Mouse (Mus musculus): ENCODE measurements around the gene Nrxn2.

DNA sequence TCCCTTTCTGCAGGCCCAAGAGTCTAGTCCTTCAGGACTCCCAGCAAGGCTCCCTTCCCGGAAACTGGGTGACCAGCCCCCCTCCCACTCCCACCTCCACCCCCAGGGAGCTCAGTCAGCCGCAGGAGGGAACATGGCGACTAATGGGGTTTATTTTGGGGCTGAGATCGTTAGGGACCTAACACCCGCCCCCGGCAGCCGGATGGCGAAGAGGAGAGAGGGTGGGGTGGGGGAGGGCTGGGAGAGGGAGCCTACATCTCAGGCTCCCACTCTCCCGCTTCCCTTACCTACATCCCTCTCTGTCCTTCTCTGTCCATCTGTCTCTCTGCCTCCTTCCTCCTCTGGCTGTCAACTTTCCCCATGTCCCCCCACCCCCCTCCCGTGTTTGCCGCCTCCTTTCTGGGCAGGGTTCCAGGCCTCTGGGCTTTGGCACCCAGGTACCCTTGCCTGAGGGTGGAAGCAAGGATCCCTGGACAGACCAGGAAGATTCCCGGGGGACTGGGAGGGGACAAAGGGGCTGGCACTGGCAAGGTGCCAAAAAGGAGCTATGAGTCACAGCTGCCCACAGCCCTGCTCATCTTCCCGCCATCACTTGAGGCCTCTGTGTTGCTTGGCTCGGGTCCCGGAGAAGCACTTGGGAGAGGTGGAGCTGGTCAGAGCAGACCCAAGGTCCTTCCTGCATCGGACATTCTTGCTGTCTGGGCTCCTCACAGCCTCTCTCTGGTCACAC is 85.6 kb downstream of the Nrxn2 start:
- TF ChIP-seq CTCF (IDR thresholded peaks at IDR 0.05; ENCODE audit: control insufficient read depth, insufficient read depth, insufficient read length) = no peak
- no peak for TF ChIP-seq CEBPB (IDR thresholded peaks at IDR 0.05; ENCODE audit: low read depth)
- TF ChIP-seq MAX (IDR thresholded peaks at IDR 0.05) = peak; percentile 20
